Mouse (Mus musculus): ENCODE results near the gene Dennd6b.

DNA sequence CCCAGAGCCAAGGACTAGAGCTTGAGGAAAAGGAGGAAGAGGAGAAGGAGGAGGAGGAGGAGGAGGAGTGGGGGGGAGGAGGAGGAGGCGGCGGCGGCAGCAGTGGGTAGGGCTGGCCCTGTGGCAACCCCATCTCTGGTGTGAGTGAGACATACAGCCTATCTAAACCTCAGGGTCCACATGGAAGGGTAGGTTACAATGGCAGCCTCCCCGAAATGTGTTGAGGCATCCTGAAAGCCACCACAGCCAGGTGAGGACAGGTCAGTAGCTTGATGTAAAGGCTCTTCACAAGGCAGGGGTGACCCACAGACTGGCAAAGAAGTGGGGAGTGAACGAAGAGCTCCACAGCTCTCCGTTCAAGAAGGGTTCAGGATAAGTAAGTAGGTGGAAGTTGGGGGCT lies 57.8 kb downstream of the Dennd6b start:
- no peak for TF ChIP-seq CTCF (IDR thresholded peaks at IDR 0.05)
- TF ChIP-seq POLR2A (IDR thresholded peaks at IDR 0.05; ENCODE audit: insufficient read depth, low read depth, low read length) = no peak
- TF ChIP-seq EP300 (IDR thresholded peaks at IDR 0.05; ENCODE audit: insufficient read depth, low read depth, low read length) = no peak

Data from heart, adult 2 months (tissue).